Mouse (Mus musculus) embryonic fibroblast, embryonic 13.5 days (primary cell): Measurements from ENCODE around the gene Hoxa7.

Source experiments
- CTCF ChIP-seq: IDR thresholded peaks from 2 replicates; pipeline ENCODE4 v1.5.1; 2011; ENCODE audit warnings: mild to moderate bottlenecking, control low read depth, low read length, moderate library complexity, borderline replicate concordance; ENCODE audit not compliant: insufficient read depth
- POLR2A ChIP-seq: IDR thresholded peaks from 2 replicates; pipeline ENCODE4 v1.6.1; 2011; ENCODE audit warnings: low read depth, mild to moderate bottlenecking, control low read depth, low read length, moderate library complexity

DNA sequence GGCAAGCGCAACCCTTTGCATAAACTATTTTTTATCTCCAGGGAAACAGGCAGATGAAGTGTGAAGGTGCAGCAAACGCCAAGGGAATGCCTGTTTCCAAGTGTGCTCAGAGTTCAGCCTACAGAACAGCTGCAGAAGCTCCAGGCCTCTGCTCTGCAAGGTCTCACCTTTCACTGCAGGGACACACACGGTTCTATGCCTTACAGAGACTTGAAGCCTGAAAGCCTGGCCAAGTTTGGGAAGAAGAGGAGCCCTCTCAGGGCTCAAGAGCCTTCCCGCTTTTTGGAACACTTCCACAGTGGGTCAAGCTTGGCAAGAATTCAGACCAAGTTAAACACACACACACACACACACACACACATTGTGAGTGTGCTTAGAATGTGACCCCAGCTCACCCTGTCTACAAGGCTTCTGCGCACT lies 32.5 kb downstream of the Hoxa7 start:
- TF ChIP-seq CTCF (no peak), POLR2A (no peak)
